Mouse (Mus musculus) CD8-positive naive resting alpha-beta T cell, adult 2 months (primary cell): ENCODE results near the gene Gm17428.
"Not testable (repeated sequence)": the region's sequence is repeated elsewhere in the genome, so short reads cannot be mapped to it uniquely, and the experiment has no call there.

Experiments
- DNase-seq, 2 experiments: peaks; one replicate each; pipeline ENCODE4 v3.0.0; 2022; ENCODE audit warnings: low read depth in 2 of 2, low spot score in 2 of 2

Gm17428 gene

DNA sequence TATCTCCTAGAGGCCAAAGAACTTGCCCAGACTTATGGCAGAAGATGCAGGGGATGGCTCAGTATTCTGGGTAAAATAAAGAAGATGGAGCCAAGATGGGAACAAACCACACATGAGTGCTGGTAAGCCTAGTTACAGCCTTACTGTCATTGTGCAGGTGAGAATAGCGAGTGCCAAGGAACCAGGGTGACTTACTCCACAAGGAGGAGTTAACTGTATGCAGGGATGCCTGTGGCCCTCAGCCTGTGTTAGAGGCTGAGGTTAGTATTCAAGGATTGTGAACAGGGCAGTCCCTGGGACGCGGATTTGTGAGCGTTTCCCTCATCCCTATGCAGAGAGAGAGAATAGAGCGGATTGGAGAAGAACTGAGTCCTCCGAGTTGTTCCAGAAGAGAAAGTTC, 25.1 kb upstream of the Gm17428 start:
- no peak for DNase-seq

DNA sequence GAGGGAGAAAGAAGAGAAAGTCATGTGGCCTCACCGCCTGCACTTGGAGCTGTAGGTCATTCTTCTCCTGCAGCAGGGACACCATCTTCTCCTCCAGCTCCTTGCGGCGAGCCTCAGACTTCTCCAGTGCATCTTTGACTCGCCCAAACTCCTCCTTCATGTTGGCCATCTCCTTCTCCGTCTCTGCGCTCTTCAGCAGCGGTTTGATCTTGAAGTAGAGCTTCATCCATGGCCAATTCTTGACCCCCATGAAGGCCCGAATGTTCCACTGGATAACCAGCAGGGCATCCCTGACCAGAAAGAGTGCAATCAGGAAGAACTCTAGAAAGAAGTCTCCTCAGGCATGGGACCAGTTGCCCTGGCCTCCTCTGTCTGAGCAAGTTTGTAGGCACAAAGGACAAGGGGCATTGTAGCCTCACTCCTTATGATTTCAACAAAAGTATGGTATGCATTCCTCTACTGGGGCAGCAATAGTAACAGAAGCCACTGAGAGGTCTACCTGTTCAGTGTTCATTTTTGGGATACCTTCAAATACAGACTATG, 23.0 kb upstream of the Gm17428 start:
- DNase-seq = no peak

DNA sequence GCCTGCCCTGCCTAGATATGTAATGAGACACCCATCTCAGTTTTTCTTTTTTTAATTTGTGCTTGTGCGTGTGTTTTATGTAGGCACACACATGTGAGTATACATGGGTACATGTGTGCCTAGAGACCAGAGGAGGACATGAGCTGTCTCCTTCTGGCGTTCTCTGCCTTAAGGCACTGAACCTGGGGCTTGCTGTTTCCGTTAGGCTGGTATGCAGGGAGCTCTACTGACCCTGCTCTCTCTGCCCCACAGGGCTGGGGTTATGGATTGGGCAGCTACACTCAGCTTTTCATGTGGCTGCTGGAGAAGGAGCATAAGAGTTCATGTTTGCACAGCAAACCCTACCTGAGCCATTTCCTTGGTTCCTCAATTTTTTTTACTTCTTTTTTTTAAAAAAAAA, 22.3 kb upstream of the Gm17428 start:
- no peak for DNase-seq

DNA sequence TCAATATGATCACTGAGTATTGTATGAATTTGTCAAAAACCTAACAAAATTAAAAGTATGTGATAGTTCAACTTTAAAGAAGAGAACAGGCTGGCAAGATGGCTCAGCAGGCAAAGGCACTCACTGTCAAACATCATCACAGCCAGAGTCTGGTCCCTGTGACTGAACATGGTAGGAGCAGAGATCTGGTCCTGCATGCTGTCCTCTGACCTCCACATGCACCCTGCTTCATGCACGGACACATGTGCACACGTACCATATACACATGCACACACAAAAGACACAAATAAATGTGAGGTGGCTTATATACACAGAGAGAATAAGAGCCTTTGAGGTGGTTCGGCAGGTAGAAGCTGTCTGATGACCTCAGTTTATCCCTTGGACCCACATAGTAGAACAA, 21.3 kb upstream of the Gm17428 start:
- DNase-seq = no peak

DNA sequence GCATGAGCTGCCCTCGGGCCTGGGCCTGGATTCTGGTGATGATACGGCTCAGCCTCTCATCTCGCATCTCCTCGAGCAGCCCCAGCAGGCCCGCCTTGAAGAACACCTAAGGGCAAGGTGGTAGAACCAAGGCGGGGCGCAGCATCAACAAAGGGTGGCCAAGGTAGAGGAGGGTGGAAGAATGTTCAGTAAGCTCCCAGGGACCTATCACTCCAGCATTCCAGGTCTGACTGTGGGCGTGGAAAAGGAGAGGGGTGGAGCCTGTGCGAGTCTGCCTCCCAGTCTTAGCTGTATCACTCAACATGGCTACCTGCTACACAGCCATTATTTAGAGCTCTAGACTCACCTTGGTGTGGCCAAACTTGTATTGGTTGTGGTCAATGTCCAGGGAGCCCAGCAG, 20.2 kb upstream of the Gm17428 start:
- DNase-seq = no peak

DNA sequence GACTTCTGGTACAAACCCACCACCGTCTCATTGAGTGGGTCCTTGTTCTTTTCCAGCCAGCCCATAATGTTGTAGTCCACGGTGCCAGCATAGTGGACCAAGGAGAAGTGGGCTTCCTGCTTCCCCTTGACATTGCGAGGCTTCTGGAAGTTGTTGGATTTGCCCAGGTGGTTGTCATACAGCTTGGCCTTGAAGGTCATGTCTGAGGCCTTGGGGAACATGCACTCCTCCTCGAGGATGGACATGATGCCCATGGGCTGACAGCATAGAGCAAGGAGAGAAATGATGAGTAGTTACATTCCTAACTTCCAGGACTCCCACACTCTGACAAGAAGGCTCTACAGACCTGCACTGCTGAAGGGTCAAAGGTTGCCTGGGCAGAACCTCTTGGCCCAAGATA, 18.2 kb upstream of the Gm17428 start:
- DNase-seq = no peak

DNA sequence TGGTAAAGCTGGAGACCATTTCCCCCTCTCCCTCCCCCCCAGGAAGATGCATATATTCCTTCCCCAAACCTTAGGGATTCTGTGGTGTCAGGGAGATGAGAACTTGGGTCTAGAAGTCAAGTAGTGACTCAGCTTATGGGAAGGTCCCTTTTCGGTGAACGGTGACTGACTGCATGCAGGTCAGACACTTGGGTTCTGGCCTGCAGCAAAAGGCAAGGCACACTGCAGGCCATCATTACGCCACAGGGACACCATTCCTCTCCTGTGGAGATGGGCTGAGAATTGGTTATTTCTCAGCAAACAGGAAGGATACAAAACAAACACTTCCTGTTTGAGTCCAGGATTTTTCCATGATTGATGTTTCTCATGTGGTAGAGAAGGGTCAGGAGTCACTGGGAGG, 17.5 kb upstream of the Gm17428 start:
- DNase-seq = no peak

DNA sequence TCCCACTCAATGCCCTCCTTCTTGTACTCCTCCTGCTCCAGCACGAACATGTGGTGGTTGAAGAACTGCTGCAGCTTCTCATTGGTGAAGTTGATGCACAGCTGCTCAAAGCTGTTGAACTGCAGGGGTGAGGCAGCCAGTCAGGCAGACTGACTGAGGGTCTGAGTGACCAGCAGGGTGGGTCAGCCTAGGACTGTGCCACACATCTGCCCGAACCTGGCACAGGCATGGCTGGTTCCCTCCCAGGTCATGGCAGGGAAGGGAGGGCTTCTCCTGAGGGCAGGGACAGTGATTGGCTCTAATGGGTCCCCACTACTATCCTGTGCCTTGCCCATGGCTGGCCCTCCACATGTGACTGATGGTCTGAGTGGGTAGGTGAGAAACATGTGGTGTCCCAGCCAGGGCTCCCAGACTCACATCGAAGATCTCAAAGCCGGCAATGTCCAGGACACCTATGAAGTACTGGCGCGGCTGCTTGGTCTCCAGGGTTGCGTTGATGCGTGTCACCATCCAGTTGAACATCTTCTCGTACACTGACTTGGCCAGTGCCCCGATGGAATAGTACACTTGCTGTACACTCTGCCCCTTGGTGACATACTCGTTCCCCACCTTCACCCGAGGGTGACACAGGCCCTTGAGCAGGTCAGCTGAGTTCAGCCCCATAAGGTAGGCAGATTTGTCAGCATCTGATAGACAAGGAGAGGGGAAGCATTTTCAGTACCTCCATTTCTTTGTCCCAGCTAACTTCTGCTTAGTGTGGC, 16.7 kb upstream of the Gm17428 start:
- not testable (repeated sequence) for DNase-seq

DNA sequence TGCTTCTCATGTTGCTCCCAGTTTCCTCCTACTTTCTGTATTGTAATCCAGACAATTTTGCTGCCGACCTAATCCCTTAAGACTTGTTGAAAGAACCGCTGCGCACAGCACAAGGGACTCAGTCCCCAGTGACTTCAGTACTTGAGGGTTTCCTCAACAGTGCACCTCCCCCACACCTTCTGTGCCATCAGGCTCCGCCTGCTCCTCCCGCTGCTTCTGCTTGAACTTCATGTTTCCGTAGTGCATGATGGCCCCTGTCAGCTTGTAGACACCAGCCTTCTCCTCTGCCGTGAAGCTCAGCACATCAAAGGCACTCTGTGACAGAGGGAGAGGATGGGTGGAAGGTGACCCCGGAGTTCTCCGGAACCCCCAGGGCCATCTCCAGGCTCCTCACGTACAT, 16.0 kb upstream of the Gm17428 start:
- DNase-seq = no peak

DNA sequence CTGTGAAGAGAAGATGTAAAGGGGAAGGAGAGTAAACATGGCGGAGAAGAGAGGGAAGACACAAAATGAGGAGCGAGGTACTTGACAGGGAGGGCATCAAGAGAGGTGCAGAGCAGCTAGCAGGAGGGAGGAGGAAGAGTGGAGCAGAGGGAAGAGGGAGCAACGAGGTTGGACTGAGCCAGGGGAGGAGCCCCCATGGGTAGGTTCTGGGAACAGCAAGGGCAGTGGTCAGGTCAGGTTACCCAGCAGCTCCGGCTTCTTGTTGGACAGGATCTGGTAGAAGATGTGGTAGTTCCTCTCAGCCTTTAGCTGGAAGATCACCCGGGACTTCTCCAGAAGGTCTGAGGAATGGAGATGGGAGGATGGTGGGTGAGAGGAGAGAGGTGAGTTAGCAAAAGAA, 15.2 kb upstream of the Gm17428 start:
- DNase-seq = no peak

DNA sequence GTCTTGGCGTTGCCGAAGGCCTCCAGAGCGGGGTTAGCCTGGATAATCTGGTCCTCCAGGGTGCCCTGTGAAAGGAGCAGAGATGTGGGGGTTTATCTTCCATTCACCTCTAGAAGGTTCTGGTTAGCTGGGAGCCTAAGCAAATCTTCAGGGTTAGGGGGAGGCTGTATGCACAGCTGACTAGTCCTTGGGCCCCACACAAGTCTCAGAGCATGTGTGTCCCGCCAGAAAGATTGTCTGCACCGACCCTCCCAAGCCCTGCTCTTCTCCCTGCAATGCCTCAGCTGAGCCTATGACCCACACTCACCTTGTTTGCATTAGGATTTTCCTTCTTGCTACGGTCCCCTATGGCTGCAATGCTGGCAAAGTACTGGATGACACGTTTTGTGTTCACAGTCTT, 14.0 kb upstream of the Gm17428 start:
- no peak for DNase-seq

DNA sequence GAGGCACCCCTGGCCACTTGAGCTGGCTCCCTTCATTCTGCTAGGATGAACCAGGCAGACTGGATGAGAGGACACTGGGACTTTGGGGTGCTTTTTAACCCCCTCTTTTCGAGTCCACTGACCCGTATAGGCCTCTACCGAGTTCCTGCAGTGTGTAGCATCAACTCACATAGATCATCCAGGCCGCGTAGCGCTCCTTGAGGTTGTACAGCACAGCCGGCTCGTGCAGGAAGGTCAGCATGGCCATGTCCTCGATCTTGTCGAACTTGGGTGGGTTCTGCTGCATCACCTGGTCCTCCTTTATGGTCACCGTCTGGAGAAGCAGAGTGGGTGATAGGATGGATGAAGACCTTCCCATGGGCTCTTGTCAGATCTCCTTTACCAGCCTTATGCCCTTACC, 13.0 kb upstream of the Gm17428 start:
- no peak for DNase-seq

DNA sequence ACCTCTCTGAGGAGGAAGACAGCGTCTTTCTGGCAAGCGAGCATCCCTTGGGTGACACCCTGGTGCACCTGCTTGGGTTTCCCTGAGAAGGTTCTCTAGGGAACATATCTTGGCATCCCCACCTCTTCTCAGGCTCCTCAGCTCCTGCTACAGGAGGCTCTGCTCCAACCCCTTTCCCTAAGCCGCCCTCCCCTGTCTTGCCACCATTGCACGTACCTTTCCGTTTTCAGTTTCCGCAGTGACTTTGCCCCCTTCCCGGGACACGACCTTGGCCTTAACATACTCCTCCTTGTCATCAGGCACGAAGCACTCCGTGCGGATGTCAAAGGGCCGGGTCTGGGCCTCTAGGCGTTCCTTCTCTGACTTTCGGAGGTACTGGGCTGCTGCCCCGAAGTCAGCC, 11.7 kb upstream of the Gm17428 start:
- DNase-seq = no peak

DNA sequence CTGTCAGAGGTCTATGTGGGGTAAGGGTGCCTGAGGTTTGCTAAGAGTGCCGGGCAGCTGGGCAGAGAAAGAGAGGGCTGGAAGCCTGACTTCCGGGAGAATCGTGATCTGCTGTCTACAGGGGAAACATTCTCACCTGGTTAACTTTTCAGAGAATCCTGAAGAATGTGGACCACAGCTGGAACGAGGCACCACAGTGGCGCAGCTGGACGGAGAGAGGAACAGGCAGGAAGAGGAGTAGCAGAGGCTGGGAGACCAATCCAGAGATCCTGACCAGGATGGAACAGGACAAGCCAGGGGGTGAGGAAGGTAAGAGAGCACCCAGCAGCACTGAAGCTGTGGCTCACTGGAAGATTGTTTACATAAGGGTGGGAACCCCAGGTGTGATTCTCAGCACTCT, 11.1 kb upstream of the Gm17428 start:
- DNase-seq = no peak

DNA sequence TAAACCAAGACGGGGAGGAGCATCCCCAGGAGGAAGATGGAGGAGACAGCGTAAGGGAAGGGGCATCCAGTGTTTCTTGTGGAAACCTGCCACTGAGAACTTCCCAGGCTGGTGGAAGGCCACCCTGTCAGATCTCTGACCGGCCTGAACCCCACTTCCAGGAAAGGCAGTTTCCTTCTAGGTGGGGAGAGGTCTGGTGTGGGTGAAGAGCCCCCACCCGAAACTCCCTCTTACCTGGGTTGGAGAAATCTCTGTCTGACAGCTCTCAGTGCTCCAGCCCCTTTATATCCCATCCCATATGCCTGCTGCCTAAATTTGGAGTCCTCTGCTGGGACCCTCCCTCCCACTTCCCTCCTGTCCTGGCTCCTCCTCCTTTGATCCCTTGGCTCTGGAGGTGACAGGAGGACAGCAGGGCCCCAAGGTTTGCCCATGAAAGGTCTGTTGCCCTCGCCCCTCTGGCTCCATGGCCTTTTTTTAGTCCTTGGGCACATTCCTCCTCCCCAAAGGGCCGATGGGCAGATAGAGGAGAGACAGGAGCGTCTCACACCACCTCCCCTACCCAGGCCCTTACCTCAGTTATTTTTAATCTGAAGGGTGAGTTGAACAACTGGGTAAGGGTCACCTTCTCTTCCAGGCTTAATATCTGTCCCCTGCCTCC, 10.3 kb upstream of the Gm17428 start, which contains the start of gene Myh6:
Myh6 (minus strand) TSS at position 608 of the 658 bp plus-strand sequence.
- DNase-seq = no peak

DNA sequence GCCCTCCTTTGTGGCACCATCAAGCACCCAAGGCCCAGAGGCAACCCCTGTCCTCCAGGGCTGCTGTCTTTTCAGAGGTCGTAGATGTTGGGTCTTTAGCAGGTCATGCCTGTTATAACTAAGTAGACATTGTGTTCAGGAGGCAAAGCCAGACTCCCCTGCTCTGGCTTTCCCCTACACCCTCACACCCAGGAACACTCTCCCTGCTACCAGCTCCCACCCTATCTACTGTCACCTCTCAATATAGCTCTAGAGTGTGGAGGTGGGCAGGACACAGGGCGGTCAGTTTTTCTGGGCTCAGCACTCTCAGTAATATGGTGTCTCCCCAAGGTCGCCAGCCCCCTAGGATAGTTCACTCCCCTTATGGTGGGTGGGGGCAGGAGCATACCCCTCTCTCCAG, 8.9 kb upstream of the Gm17428 start:
- no peak for DNase-seq

DNA sequence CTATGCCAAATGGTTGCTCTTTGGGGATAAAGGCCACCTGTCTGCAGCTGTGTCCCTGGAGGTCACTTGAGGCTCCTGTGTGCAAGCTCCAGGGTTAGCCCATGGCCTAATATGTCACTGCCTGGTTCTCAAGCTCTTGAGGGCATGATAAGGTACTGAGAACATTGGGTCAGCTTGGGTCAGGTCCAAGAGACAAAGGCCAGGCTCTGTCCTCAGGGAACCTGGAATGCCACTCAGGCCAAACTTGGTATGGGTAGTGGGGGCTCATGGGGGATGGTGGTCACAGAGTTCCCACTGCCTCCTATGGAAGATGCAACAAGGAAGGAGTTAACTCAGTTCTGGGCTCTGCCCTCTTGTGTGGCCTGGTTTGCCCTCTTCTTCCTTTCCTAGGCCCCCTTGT, 8.4 kb upstream of the Gm17428 start:
- DNase-seq = no peak

DNA sequence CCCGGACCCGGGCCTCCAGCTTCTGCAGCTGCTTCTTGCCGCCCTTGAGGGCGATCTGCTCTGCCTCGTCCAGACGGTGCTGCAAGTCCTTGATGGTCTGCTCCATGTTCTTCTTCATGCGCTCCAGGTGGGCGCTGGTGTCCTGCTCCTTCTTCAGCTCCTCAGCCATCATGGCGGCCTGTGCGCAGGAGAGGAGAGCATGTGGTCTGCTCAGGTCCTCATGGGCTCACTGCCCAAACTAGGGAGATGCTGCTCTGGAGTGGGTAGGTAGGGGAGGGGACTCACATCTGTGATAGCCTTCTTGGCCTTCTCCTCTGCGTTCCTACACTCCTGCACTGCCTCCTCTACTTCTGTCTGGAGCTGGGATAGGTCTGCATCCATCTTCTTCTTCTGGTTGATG, 3.9 kb upstream of the Gm17428 start:
- DNase-seq = not testable (repeated sequence)

DNA sequence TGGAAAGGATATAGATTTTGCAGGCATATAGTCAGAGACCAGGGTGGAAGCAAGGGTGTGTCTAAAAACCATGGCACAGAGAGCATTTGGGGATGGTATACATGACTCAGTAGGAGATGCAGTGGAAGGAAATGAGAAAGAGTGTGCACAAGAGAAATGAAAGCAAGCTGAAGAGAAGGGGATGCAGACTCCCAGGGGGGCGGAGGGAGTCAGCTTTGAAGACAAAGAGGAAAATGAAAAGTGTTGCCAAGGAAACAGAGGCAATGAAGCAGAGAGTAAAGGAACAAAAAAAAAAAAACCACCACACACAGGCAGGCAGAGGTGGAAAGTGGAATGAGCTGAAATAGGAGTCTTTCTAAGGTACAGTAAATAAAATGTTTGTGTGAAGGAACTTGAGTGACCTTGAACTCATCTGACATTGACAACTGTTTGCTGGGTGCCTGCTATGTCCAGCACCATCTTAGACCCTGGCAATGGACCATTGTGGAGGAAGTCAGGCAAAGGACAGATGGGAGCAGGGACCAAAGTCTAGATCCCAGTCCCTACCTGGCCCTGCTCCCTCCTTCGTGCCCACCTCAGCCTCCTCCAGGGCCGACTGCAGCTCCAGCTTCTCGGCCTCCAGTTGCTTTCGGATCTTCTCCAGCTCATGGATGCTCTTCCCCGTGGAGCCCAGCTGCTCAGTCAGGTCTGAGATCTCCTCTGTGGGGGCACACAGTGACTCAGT, 2.5 kb upstream of the Gm17428 start:
- DNase-seq = no peak

DNA sequence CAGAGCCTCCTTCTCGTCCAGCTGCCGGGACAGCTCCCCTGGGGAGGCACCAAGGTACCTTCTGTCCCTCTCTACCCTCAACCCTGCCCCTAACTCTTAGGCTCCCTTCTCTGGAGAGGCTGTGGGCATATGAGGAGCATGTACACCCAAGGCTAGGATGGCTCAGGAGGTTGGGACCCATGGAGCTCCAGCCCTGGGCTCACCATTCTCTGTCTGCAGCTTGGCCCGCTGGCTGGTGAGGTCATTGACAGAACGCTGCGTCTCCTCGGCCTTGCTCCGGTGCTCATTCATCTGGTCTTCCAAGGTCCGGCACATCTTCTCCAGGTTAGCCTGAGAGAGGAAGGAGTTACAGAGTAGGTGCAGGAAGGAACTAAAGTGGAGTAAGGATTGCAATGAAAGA, 1.9 kb downstream of the Gm17428 start:
- DNase-seq = no peak

DNA sequence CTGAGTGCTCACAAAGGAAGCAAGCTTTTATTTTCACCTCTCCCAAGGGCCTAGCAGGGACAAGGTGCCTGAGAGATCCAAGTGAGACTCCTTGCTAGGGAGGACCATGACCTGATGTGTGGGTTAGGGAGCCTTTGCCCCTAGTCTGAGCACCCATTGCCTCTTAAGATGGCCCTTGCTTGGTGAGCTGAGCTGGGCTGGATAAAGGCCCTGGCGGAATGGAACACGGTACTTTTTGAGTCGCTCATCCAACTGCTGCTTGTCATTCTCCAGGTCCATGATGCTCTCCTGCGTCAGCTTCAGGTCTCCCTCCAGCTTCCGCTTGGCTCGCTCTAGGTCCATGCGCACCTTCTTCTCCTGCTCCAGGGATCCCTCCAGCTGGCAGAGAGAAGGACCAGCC, 5.2 kb downstream of the Gm17428 start:
- no peak for DNase-seq

DNA sequence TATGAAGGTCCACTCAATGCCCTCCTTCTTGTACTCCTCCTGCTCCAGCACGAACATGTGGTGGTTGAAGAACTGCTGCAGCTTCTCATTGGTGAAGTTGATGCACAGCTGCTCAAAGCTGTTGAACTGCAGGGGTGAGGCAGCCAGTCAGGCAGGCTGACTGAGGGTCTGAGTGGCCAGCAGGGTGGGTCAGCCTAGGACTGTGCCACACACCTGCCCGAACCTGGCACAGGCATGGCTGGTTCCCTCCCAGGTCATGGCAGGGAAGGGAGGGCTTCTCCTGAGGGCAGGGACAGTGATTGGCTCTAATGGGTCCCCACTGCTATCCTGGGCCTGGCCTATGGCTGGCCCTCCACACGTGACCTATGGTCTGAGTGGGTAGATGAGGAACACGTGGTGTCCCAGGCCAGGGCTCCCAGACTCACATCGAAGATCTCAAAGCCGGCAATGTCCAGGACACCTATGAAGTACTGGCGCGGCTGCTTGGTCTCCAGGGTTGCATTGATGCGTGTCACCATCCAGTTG, 11.7 kb downstream of the Gm17428 start:
- not testable (repeated sequence) for DNase-seq
